Mouse (Mus musculus) monocyte, adult 2 months (primary cell): ENCODE measurements around the gene Gm49336.

Source experiments
- DNase-seq, 2 experiments: peaks; one replicate each; pipeline ENCODE4 v3.0.0; 2022; ENCODE audit warnings: low spot score in 2 of 2, low read depth in 1 of 2

Gene Gm49336

DNA sequence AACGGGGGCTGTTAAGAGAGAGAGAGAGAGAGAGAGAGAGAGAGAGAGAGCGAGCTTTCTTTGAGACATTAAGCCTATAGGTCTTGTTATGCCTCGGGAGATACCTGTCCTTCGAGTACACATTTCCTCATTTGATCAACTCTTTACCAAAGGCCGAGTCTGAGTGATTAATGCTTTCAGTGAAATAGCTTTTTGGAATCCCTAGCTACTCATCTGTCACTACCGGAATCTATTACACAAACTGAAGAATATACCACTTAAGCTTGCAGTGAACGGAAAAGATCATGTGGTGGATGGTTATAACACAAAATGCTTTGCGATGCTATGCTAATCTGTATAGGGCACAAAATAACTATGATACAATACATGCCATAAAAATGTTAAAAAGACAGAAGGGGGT is 941 bp downstream of the Gm49336 start:
- no peak for DNase-seq

GRCm38 (mm10) chr14:60238551-60238950 is 12.8 kb downstream of the Gm49336 start:
- DNase-seq: no peak

GRCm38 (mm10) chr14:60219886-60220285 is 31.4 kb downstream of the Gm49336 start:
- DNase-seq: no peak

DNA sequence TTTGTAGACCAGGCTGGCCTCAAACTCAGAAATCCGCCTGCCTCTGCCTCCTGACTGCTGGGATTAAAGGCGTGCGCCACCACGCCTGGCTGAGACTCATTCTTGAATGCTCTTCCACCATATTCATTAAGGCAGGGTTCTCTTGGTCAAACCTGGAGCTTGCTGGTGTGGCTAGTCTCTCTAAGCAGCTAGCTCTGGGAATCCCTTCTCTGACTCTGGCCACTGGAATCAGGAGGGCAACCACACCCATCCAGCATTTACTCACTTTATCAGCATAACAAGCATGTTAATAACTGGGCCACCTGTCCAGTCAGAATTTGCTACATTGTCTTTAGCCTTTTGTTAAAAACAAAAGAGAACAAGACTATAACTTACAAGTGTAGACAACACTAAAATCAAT is 33.7 kb downstream of the Gm49336 start:
- no peak for DNase-seq

- DNase-seq: no peak
These were observed 35.2 kb downstream of the Gm49336 start for GRCm38 (mm10) chr14:60216125-60216524.

DNA sequence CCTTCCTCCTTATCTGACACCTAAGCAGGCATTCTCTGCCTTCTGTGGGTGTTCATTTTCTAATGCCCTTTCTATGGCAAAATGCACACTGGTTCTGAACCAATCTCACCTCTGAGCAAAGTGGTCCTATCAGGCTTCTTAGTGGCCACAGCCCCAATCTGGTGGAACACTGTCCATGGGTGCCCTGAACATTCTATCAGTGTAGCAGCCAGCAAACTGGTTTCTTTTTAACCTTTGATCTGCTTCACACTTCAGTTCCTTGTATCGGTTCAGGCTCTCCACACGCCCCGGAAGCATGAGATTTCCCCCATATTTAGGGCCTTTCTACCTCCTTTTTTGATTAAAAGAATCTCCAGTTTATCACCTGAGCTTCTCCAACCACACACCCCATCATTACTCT is 36.3 kb downstream of the Gm49336 start:
- DNase-seq: no peak

DNA sequence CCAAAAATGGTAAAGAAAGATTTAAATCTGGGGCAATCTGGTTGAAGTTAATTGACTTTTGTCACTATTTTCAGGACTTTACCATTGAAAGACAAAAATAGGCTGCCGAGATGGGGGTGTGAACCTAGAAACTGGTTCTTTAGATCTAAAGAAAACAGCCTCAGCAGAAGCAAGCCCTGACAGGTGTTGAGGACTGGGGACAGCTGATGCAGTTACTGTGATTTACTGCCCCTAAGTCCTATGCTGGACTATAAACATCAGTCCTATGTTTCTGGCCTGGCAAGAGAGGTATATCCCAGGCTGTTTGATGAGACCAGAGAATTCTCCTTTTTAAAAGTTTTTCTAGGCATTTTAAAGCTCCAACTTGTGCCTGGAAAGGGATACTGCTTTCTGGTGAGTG is 37.3 kb downstream of the Gm49336 start:
- DNase-seq: no peak

GRCm38 (mm10) chr14:60209166-60209565 is 42.1 kb downstream of the Gm49336 start:
- DNase-seq: no peak

DNA sequence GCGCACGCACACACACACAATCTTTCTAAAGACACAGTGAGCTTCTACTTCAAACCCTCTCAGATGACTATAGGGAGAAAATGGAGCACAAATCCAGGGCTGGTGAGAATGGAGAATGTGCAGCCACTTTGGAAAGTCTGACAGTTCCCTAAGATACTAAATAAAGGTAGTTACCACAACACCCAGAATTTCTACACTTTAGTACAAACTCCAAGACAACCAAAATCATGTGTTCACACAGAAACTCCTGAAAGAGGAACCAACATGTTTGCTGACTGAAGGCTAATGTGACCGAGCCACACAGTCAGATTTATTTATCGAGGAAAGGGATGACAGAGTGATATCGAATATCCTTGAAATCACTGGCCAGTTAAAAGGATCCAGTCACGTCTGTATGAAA is 46.3 kb downstream of the Gm49336 start:
- no peak for DNase-seq

- DNase-seq: no peak
These were observed 54.4 kb downstream of the Gm49336 start, which contains the start of gene Atp8a2 for GRCm38 (mm10) chr14:60196884-60197283. Atp8a2 (minus strand) TSS chr14:60197179.

GRCm38 (mm10) chr14:60195999-60196398 is 55.3 kb downstream of the Gm49336 start:
- DNase-seq: no peak

- DNase-seq: no peak
These were observed 56.7 kb downstream of the Gm49336 start for GRCm38 (mm10) chr14:60194606-60195005.

DNA sequence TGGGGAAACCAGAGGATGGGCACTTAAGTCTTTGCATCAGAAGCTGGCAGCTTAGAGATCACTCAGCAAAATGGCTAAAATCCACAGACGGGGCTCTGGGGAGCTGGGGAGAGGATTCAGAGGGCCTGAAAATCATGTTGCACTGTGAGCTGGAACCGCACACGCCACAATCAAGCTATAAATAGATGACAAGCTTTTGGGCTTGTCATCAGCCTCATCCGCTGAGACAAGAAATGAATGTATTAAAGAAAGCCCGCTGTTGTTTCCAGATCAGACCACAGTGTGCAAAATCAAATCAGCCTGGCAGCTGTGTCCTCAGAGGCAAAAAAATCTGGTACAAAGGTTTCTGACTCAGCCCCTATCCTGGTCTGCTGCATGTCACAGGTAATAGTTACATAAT is 61.5 kb downstream of the Gm49336 start:
- DNase-seq: no peak

- no peak for DNase-seq
These were observed 63.0 kb downstream of the Gm49336 start for GRCm38 (mm10) chr14:60188201-60188825.

DNA sequence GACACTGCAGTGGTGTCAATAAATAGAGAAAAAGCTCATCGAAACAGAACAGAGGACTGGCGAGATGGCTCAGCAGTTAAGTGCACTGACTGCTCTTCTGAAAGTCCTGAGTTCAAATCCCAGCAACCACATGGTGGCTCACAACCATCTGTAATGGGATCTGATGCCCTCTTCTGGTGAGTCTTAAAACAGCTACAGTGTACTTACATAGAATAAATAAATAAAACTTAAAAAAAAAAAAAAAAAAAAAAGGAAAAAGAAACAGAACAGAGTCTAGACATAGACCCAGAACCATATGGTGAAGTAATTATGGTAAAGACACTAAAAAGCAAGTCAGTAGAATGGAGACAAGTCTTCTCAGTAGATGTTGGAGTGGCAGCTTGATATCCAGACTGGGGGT is 70.0 kb downstream of the Gm49336 start:
- DNase-seq: no peak

DNA sequence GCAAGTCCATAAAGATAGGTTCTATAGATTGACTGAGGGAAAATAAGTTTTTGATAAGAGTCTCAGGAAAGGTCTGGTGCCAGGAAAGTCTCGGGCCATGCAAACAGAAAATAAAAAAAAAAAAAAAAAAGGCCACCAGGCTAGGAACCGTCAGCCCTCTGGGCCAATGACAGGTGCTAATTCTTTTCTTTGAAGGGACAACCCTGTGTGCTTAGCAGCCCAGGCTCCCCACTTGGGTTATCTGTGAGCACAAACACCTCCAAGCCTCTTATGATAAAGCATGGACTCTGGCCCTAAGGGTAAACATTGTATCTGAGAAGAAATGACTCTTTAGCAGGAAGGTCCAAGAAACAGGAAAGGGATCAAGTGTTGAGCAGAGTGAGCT is 72.7 kb downstream of the Gm49336 start:
- no peak for DNase-seq

DNA sequence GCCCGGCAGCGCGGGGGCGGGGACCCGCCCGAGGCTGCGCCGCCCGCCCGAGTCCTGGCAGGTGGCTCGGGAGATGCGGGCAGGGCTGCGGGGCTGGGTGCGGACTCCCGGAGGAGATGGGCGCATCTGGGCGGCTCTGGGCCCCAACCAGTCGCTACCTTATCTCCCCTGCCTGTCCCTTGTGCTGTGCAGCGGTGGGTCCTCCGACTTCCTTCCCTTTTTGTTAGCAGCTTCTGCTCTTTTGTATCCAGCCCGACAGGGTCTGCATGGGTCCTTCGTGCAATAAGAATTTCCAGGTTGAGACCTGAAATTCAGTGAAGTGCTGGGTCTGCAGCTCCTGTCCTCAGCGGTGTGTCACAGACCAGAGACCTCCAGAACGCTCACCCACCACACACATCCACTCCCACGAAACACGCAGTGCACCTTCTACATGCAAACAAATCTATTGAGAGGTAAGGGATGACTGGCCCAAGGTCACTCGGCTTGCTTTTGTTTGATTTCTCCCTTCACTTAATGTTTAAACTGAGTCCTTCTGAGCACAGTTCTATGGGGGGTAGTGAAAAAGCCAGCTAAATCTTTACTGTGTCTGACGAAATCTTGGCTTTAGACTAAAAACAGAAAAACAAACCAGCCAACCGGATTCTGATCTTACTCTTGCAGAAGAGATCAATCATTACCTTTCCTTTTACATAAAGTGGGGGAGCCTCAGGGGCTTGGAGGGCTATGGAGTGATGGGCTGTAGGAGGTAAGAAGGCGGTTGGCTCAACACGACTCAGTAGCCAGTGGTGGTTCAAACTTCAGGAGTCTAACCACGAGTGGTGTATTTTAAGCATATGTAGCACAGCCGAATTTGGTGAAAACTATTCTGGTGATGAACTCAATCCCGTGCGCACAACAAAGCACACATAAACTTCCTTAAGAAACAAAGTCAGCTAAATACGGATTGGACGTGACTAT is 73.4 kb downstream of the Gm49336 start:
- no peak for DNase-seq

GRCm38 (mm10) chr14:60176891-60177613 is 74.3 kb downstream of the Gm49336 start:
- no peak for DNase-seq

DNA sequence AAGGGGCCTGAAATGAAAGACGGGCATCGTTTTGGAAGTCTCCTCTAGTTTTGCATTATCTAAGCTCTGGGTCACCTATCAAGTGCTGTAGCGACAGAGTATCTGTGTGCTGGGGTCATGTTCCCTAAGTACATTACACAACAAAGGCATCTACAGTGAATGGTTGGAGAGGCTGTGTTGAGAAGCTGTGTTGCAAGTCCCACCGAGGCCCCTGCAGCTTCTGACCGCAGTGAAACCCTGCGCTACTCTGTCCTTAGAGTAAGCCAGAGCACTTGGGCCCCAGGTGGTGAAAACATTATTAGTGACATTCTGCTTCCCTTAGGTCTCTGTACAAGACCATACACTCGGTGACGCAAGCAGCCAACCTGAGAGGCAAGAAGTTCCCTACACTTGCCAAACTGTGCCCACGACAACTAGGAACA is 74.8 kb downstream of the Gm49336 start:
- DNase-seq: no peak

GRCm38 (mm10) chr14:60172286-60173055 is 78.8 kb downstream of the Gm49336 start:
- no peak for DNase-seq
